Mouse (Mus musculus) hindlimb bud, embryonic 11.5 days (tissue): ENCODE results near the gene Actr2.
"Not testable (repeated sequence)": the region's sequence is repeated elsewhere in the genome, so short reads cannot be mapped to it uniquely, and the experiment has no call there.

Experiments used
- DNase-seq: peaks from one replicate; pipeline ENCODE4 v3.0.0-alpha.2; 2012; ENCODE audit warnings: low read depth, low spot score; ENCODE audit errors: extremely low spot score

Gene Actr2

DNA sequence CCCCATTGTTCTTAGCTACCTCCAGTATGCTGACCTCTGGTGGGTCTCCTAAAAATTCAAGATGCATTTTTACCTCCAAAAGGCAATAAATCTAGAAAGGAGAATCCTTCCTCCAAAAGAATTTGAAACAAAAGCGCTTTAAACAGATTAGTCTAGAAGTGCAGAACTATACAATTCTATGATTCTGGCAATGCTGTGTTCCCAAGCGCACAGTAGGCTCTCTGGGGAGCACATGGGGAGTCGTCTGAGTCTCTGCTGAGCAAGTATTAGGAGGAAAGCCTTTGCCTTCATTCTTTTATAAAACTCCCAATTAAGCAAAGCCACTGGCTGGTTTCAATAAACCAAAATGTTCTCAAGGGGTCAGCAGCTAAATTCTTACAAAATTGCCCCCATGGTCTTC is 58.8 kb downstream of the Actr2 start:
- no peak for DNase-seq

GRCm38 (mm10) chr11:20052814-20053536 is 59.7 kb downstream of the Actr2 start:
- DNase-seq = no peak

GRCm38 (mm10) chr11:20045586-20045985 is 67.1 kb downstream of the Actr2 start:
- DNase-seq = no peak

DNA sequence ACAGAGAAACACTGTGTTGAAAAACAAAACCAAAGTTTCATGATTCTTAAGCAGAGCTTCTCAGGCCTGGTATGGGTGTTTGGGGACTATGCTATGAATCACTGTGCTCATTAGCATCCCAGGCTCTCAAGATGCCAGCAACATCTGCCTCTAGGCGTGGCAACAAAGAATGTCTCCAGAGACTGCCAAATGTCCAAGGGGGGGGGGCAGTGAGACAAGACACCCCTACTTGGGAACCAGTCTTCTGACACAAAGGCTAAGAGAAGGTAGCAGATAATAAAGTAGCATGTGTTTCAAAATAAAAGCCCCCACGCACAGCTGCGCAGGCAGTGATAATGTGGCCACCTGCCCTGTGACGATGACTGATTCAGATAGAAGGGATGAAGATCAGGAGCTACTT is 69.5 kb downstream of the Actr2 start:
- no peak for DNase-seq

GRCm38 (mm10) chr11:20042106-20042505 is 70.6 kb downstream of the Actr2 start:
- DNase-seq = no peak

- no peak for DNase-seq
Observed at GRCm38 (mm10) chr11:20041164-20041920, 71.4 kb downstream of the Actr2 start.

- no peak for DNase-seq
Observed at GRCm38 (mm10) chr11:20038723-20039122, 74.0 kb downstream of the Actr2 start.

DNA sequence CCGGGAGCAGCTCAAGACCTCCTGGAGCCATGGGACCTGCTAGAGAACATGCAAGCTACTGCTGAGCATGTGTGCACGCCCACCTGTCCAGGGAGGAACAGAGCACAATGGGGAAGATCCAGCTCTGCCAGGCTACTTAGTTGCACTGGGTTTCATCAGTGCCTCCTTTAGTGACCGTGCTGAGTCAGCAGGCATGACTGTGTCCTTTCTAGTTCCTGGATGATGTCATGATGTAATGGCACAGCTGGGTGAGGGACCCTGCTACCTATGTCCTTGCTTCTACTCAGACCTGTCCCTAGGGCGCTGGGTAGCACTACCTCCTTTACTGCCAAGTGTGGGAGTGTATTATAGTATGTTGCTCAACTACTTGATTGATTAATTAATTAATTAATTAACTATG is 75.0 kb downstream of the Actr2 start:
- no peak for DNase-seq

- no peak for DNase-seq
Observed at GRCm38 (mm10) chr11:20035972-20036371, 76.7 kb downstream of the Actr2 start.

DNA sequence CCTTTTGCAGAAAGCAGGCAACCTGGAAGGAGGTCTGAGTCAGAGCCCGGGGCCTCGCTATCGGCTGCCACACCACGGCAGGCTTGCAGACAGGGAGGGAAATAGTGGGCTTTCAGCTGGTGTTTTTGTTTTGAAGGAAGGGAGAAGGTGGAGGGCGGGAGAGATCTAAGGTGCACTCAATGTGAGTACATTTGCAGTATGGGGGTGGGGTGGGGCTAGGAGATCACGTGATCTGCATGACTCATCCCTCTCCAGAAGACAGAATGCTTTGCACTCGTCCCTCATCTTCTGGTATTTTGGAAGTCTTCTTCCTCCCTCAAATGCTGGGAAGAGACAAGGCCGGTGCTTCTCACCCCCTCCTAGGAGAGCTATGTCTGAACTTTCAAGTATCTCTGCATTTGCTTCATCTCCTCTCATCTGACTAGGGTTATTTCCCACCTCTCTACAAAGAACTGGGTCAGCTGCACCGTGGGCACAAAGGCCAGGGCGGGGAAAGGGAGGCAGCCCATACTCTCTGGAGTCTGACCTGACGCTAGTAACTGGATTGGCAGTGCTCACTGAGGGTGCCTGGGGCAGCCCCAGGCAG is 77.3 kb downstream of the Actr2 start:
- DNase-seq = no peak

DNA sequence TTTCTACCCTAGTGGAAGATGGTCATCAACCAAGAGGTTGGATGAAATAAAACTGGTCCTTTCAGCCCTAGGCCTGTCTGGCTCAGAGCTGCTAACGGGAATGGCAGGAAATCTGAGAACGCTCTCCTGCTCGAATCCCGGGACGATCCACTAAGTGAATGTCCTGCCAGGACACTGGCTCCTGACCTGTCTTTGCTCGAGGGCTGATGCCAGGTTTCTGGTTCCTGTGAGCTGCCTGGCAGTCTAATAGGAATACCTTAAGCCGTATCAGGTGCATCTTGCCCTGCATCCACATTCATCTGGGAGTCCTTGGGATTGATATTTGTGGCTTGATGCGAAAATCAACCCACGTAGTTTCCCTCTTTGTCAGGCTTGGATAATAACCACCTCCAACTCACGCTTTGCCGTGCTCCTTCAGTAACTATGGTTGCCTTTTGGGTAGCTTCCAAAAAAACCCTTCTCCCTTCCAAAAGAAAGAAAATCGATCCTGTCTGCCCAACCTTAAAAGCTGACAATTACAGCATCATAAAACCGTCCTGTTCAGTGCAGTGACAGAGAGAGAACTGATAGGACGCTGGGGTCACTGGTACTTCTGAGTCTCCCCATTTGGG is 78.3 kb downstream of the Actr2 start:
- no peak for DNase-seq

- no peak for DNase-seq
Observed at GRCm38 (mm10) chr11:20033541-20034160, 79.1 kb downstream of the Actr2 start.

DNA sequence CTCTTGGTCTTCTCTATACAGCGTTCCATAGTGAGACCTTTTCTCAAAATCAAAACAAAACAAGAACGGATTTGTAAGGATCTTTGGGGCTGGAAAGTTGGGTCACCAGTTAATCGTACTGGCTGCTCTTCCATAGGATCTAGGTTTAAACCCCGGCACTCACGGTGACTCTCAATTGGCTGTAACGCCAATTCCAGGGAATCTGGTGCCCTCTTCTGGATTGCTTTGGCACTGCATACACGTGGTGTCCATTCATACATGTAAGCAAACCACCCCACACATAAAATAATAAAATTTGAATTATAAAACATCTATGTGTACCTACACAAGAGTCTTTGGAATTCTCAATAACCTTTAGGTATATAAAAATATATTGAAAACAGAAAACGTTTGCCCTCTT is 81.2 kb downstream of the Actr2 start:
- no peak for DNase-seq

- not testable (repeated sequence) for DNase-seq
Observed at GRCm38 (mm10) chr11:20030973-20031372, 81.7 kb downstream of the Actr2 start.

DNA sequence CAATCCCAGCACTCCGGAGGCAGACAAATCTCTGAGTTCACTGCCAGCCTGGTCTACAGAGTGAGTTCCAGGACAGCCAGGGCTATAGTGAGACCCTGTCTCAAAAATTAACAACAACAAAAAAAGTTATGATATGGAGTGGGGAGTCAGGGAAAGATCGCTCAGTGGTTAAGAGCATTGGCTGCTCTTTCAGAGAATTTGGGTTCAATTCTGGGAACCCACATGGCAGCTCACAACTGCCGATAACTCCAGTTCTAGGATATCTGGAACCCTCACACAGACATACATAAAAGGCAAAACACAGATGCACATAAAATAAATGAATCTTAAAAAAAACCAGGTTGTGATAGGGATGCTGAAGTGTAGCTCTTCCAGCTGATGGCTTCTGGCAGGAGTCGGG is 83.7 kb downstream of the Actr2 start:
- no peak for DNase-seq

- no peak for DNase-seq
Observed at GRCm38 (mm10) chr11:20028396-20028795, 84.3 kb downstream of the Actr2 start.

- no peak for DNase-seq
Observed at GRCm38 (mm10) chr11:20027719-20028118, 85.0 kb downstream of the Actr2 start.

DNA sequence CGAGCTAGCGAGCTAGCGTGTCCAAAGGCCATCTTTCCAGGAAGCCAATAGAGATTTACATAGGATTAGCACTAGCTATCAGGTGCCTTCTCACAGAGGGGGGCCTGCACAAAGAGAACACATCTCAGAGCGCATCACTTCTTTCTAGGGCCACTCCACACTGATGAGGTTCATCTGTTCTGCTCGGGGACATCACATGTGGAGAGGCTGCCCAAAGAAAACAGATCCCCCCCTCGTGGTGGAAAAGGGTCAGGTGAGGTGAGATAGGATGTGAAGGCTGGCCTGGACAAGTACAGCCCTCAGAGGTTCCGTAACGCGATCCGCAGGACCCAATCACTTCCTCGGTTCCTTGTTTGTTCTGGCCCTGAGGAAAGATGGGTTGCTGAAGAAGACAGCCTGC is 86.8 kb downstream of the Actr2 start:
- DNase-seq = no peak

GRCm38 (mm10) chr11:20022911-20023482 is 89.7 kb downstream of the Actr2 start:
- DNase-seq = no peak

DNA sequence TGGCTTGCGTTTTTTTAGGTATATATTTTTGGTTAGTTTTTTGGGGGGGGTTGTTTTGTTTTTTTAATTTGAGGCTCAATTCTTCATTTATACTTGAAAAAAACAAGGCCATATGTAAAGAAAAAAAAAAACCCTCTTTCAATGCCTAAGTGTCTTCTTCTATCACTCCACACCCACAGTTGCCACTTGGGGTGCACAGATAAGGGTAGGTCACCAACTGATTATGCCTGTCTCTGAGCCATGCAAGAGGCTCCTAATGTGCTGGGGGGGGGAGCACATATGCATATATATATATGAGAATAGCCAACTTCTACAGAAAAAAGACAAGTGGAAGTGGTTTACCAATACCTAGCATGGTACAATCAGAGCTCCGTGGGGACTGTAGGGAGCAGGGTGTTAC is 90.3 kb downstream of the Actr2 start:
- DNase-seq = no peak

DNA sequence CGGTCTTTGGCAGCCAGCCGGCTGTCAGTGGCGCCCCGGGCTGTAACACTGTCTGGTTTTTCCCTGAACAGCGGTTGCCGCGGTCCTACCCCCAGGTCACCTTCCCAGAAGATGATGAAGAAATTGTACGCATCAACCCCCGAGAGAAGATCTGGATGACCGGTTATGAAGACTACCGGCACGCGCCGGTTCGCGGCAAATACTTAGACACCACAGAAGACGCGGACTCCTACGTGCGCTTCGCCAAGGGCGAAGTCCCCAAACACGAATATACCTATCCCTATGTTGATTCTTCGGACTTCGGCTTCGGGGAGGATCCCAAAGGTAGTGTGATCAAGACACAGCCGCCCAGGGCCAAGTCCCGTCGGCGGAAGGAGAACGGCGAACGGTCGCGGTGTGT is 92.0 kb downstream of the Actr2 start:
- DNase-seq = no peak
